Mouse (Mus musculus) NIH3T3 (cell line): ENCODE data around the gene Rap1gap2.

ENCODE experiments used
- DNase-seq: peaks from one replicate; pipeline ENCODE4 v3.0.0-alpha.2; 2012; ENCODE audit warnings: low read depth

Rap1gap2 gene

GRCm38 (mm10) chr11:74459651-74460050, 151.1 kb downstream of the Rap1gap2 start:
- DNase-seq = no peak

DNA sequence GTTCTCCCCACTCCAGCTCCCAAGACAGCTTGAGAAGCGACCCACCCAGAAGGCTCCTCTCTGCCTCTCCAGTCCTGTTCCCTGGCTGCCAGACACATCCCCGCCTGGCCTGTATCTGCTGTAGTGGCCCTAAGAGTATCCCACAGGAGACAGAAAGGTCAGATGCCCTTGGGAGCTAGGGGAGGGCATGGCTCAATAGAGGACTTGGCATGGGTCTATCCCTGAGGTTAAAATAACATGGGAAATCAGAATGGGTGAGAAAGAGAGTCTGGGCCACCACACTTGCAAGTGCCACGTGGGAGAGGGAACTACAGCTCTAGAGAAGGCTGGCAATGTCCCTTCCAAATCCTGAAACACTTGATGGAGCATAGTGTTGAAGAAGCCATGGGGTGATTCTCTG, 152.3 kb downstream of the Rap1gap2 start:
- DNase-seq = no peak

DNA sequence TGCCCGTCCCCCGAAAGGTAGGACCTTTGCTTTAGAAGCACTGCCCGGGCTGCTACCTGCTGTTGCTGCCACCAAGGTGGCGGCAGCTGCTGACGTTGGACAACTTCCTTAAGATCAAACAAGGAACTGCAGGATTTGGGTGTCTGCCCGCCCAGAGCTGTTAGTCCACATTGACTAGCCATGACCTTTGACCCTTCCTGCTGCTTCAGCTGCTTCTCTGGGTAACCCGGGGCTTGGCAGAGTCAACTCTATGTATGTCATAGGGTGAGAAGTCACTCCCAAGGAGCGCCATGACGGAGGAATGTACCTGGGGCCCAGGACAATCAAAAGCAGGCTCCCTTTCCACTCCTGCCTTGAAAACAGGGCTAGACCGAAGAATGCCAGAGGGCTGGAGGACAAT, 153.5 kb downstream of the Rap1gap2 start:
- DNase-seq = no peak

DNA sequence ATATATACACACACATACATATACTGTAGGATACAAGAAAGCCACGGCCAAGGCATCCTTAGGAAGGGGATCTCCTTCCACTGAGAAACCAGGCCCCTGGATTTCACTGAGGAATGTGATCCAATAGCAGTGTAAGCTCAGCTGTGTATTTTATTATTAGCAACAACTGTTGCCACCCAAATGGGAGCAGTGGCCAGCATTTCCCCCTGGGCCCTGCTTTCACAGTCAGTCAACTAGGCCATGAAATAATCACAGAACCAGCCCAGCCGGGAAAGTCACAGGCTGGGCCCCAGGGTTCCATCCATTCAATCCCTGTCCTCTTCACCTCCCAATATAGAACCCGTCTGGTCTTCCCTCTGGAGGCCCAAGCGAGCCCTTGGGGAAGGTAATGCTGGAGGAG, 162.2 kb downstream of the Rap1gap2 start:
- DNase-seq = peak; percentile 13

DNA sequence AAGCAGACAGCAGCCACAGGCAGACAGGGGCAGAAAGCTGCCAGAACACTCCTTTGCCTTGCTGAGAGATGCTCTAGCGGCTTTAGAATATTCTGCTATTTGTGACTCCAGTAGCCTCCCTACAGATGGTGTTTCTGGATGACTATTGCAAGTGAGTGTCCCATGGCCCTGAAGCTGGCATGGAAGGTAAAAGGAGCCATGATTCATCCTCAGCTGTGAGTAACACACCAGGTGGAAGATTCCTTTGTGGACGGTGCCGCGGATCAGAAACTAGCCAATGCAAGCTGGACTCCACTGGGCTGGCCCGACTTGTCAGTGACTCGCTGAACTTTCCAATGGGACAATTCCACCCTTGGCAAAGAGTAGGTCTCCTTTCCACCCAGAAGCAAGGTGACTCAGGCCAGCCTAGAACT, 162.7 kb downstream of the Rap1gap2 start:
- peak; percentile 52 for DNase-seq

DNA sequence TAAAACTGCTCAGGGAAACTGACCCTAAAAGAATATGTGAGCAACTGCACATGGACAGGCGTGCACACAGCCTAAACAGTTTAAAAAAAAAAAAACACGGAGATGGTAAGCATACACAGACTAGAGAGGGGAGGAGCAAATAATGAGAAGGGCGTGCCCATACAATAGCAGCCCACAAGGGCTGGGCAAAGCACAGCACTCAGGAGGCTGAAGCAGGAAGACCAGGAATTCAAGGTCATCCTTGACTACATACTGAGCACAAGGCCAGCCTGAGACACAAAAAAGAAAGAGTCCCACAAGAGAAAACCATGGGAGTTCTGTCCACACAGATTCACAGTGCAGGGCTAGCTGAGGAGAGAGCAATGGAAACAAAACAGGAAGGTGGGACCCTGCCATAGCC, 165.1 kb downstream of the Rap1gap2 start:
- no peak for DNase-seq

GRCm38 (mm10) chr11:74443924-74444256, 166.8 kb downstream of the Rap1gap2 start:
- DNase-seq = no peak

DNA sequence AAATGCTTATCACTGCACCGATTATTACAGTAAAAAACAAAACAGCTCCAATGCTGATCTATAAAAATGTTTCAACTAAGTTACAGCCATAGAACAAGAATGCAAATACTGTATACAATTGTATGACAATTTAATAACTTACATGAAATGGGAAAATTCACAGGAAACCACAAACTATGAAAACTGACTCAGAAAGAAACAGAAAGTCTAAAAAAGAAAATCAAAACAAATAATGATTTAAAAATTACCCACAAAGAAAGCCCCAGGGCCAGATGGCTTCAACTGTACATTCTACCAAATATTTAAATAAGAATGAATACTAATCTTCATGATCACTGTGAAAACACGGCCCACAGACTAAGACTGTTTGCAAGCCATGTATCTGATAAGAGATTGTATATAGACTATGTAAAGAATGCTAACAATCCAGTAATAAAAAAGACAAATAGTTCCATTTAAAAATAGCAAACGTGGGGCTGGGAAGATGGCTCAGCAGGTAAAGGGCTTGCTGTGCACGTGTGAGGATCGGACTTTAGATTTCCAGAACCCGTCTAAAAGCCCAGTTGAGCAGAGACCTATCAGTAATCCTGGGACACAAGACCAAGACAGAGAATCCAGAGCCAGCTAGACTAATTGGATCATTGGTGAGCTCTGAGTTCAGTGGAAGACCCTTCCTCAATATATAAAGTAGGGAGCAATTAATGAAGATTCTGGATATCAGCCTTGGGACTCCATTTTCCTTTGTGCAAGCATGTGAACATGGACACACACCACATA, 167.4 kb downstream of the Rap1gap2 start:
- no peak for DNase-seq

DNA sequence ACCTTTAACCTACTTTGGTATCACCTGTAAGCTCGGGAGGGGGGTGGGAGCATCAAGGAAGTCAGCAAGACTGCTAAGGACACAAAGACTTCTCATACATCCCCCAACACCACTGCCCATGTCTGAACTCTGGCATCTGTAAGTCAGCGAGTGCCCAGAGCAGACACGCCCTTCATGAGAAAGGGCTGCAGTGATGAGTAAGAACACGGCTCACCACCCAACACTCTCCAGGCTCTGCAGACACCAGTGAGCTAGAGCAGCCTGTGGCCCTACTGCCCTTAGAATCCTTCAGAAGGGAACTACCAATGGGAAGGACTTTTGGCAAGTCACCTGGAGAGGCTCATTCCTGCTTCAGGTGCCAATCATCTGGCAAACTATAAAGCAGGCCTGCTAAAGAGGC, 168.3 kb downstream of the Rap1gap2 start:
- peak; percentile 33 for DNase-seq

GRCm38 (mm10) chr11:74440112-74440511, 170.6 kb downstream of the Rap1gap2 start:
- DNase-seq = no peak

DNA sequence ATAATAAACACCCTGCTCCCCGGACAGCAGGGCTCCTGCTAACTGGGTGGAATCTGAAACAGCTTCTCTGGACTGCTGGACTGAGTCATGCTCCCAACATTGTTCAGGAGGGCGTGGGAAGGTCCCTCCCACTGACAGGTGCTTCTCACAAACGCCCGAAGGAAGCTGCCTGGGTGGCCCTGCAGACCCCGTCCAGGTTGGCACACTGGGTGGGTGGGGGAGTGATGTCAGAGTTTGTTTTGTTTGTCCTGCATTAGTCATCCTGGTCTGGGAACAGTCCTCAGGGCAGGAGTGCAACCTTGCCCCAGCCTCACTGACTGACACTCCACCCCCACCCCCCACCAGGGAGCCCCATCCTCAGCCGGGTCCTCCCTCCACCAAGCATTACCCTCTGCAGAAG, 171.5 kb downstream of the Rap1gap2 start:
- DNase-seq = peak; percentile 13

GRCm38 (mm10) chr11:74438249-74438648, 172.5 kb downstream of the Rap1gap2 start:
- no peak for DNase-seq

DNA sequence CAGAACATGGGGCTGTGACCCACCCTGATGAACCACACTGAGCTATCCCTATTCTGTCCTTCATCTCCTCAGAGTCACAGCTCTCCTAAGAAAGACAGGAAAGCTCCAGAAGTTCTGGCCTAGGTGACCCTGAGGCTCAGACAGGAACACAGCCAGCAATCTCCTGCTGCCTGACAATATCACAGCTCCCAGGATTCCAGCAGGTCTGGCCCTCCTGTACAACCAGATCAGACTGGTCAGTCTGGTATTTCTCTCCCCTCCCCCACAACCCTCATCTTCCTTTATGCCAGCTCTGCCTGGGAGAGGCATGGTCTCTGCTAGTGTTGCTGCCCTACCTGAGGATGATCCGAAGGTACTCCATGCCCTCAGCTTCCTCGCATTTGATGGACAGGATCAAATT, 175.3 kb downstream of the Rap1gap2 start:
- no peak for DNase-seq

- no peak for DNase-seq
Measured at GRCm38 (mm10) chr11:74433000-74433399, 177.7 kb downstream of the Rap1gap2 start.

- no peak for DNase-seq
Measured at GRCm38 (mm10) chr11:74429798-74430529, 180.8 kb downstream of the Rap1gap2 start.

- no peak for DNase-seq
Measured at GRCm38 (mm10) chr11:74426306-74426705, 184.4 kb downstream of the Rap1gap2 start.

DNA sequence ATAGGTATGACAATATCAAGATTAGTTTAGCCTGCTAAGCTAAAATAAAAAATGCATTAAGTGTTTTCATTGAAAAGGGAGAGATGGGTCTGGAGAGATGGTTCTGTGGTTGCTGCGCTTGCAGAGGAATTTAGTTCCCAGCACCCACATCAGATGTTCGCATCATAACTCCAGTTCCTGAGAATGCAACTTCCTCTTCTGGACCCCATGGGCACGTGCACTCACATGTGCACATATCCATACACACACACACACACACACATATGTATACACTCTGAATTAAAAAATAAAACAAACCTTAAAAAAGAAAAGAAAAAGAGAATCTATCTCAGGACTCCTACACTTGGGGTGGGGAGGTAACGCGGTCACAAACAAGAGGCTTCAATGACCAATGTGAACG, 188.7 kb downstream of the Rap1gap2 start:
- no peak for DNase-seq

- no peak for DNase-seq
Measured at GRCm38 (mm10) chr11:74421151-74421550, 189.6 kb downstream of the Rap1gap2 start.

DNA sequence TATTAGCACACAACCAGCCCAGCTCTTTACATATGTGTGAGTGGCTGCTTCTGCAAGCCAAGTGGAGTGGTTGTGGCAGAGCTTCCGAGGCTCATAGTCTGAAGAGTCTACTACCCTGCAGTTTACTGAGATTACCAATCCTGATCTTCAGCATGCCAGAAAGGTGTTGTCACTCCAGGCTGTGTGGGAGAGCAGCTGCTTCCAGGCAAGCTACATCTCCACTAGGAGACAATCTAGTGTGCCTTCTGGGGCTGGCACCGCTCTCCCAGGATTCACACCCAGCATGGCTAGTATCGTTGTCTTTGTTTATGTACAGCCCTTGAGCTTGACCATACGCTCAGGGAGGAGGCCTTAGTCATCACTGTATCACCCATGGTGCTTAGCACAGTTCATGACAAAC, 191.1 kb downstream of the Rap1gap2 start:
- no peak for DNase-seq

- no peak for DNase-seq
Measured at GRCm38 (mm10) chr11:74415736-74416135, 195.0 kb downstream of the Rap1gap2 start.

DNA sequence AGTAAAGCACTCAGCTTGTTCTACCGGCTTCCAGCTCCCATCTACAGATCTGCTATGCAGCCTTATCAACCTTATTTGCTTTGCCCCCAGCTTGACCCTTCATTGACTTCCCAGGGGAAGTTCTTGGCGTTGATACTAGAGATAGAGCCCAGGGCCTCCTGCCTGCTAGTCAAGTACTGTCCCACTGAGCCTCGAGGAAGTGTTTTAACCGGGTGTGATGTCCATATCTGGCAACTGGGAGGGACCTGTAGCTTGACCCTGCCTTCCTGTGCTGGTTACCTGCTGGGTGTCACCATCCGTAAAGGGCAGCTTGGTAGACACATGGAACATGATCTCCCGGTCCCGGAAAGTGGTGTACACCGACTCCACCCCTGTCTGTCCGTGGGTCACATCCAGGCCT, 196.6 kb downstream of the Rap1gap2 start:
- DNase-seq = no peak

DNA sequence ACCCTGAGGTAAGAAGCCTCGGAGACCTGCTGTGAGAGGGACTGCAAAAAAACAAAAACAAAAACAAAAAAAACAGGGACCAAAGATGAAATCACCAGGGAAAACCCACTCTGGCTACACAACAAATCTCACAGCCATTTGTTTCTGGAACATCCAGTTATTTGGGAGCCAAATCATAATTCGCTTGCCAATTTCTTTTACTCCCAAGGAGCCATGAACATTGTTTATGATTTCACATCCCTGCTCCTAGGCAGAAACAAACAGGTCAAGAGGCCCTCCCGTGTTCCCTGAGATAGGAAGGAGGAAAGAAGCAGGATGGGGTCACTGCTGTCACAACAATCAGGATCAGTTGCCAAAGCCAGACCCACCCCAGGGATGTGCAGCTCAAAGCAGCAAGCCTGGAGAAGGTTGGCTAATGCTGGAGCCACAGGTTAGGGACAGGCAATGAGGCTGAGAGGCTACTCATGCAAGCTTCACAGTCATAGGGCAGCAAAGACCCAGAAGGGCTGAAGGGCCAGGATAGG, 197.2 kb downstream of the Rap1gap2 start:
- DNase-seq = no peak

- DNase-seq = peak; percentile 14
Measured at GRCm38 (mm10) chr11:74412462-74412861, 198.3 kb downstream of the Rap1gap2 start.
